Mouse (Mus musculus) lung, adult 18-20 months (tissue): ENCODE data around the gene Txn2.

ENCODE experiments used
- DNase-seq, 2 experiments: peaks; one replicate each; pipeline ENCODE4 v3.0.0; 2022; ENCODE audit warnings: mixed read lengths in 2 of 2

Txn2 gene

DNA sequence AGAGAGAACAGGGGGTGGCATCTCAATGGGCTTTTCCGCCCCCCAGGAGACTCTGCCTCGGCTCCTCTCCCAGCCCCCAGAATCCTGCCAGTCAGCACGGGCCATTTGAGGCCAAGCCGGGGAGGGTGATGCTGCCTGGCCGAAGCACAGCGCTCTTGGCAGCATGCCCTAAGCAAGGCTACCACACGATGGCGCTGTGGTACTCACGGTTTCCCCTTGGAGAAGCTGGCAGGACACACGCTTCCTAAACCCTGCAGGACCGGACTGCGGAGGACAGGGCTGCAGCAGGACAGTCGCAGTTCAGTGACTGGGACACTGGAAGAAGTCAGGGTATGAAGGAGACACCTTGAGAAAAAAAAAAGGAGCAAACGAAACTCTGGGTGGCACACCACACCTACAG is 5.0 kb upstream of the Txn2 start:
- peak; percentile 96 to 97 for DNase-seq

DNA sequence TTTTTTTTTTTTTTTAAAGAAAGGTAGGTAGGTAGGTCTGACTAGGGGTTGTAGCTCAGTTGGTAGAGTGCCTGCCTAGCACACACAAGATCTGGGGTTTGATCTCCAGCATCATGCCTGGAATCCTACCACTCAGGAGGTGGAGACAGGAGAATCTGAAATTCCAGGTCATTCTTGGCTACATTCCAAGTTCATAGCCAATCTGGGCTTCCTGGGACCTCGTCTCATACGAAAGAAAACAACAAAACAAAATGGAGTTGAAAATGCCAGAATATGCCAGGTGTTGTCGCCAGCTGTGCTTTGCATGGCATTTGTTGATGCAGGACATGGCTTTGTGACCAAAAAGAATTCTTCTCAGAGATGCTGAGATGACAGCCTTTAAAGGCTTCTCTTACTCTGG is 4.4 kb upstream of the Txn2 start:
- no peak for DNase-seq

GRCm38 (mm10) chr15:77931689-77932016 is 2.8 kb upstream of the Txn2 start:
- DNase-seq, result no peak

DNA sequence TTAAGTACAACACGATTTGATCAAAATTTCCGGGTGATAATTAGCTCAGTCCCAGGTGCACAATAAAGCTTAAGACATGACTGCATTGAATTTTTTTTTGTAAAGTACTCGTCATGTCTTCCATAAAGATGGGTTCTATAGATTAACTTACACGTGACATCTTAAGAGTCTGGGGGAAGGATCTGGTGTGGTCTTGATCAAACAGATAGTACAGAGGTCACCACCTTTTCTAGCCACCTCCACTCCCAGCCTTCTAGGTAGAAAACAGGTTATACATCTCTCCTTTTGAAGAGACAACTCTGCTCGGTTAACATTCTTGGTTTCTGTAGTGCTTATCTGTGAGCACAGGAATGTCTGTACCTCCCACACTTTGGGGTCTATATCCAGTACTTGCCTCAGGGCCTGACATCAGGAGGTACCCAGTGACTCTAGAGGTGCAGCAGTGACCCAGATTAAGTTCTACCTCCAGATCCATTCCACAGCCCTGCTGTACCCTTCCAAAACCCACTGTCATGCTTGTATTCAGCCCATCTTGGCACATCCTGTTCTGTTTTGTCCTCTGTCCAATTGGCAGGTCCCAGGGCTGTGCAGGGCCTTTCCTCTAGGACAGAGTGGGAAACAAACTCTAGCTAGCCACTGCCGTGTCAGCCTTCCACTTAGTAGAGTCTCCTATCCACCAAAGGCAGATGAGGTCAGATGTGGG is 2.3 kb upstream of the Txn2 start:
- DNase-seq, result no peak

GRCm38 (mm10) chr15:77929804-77930203 is 998 bp upstream of the Txn2 start:
- no peak for DNase-seq

DNA sequence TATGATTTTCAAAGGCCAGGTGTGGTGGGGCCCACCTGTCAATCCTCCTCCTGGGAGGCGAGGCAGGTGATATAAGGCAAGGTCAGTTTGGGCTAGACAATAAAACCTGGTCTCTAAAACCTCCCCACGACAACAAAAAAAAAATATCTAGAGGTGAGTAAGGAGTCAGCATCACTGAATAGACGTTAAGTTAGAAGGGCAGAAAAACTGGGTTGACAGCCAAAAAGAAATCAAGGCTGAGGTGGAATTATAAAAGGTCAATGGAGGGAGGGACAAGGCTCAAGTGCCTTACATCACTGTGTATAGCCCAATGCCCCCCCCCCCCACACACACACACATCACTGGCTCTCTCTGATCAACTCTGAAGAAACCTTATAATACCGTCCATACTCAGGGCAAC is 715 bp downstream of the Txn2 start:
- DNase-seq, result no peak

DNA sequence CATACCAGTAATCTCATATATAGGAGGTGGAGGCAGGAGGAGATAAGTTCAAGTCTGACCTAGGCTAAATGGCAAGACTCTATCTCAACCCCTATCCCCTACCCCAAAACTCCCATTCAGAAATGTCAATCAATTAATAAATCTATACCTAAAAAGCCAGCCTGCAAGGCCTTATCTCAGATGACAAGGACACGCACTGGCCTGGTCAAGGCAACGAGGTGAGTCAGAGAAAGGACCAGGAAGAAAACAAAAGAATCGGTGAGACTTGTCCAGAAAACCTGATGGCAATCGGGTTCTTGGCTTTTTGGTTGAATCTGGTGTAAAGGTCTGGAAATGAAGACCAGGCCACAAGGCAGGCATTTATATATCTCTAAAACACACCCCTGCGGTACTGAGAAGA is 1.9 kb downstream of the Txn2 start:
- no peak for DNase-seq

DNA sequence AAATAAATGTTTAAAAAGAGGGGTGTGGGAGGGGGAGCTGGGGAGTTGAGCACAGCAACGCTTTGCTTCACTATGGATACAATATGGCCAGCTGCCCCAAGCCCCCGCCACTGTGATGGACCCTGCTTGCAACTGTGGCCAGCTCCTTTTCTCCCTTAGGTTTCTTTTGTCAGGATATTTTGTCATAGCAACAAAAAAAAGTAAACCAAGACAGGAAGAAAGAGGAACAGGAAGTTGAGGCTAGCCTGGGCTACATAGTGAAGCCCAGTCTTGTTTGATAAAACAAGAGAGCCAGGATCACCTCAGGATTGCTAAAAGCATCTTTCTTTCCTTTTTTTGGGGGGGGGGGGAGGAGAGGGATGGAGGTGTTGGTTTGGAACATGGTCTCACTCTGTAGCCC is 3.6 kb downstream of the Txn2 start:
- DNase-seq, result no peak

- DNase-seq, result no peak
Measured at GRCm38 (mm10) chr15:77923267-77924035, 5.4 kb downstream of the Txn2 start.

DNA sequence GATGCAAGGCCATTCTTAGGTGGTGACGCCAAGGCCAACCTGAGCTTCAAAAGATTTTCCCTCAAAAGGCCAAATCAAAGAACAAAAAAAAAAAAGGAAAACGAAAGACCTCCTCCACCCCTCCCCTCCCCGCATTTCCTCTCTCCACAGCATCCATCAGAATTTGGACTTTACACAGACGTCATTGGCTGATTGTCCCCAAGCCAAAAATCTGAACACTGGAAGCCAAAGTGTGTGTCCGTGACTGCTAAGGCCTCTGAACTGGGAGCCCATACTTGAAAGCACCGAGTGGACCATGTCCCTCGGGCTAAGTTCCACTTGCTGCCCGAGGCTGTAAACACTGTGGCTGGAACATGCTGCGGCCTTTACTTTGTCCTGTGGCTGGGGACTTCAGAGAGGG is 6.1 kb downstream of the Txn2 start:
- DNase-seq, result no peak

DNA sequence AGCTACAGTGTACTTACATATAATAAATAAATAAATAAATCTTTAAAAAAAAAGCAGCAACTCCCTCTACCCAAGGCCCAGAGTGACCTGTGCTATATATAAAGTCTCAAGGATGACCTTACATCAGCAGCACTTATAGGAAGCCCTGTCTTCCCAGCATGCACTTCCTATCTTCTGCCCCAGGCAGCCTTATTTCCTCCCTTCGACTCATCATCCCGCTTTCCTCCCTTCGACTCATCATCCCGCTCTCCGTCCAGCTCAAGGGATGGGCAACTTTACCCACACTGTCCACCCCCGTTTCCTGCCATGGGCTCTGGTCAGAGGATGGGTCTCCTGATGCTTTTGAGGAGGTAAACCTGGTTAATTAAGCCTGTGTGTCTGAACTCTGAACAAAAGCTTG is 7.2 kb downstream of the Txn2 start:
- DNase-seq, result no peak

DNA sequence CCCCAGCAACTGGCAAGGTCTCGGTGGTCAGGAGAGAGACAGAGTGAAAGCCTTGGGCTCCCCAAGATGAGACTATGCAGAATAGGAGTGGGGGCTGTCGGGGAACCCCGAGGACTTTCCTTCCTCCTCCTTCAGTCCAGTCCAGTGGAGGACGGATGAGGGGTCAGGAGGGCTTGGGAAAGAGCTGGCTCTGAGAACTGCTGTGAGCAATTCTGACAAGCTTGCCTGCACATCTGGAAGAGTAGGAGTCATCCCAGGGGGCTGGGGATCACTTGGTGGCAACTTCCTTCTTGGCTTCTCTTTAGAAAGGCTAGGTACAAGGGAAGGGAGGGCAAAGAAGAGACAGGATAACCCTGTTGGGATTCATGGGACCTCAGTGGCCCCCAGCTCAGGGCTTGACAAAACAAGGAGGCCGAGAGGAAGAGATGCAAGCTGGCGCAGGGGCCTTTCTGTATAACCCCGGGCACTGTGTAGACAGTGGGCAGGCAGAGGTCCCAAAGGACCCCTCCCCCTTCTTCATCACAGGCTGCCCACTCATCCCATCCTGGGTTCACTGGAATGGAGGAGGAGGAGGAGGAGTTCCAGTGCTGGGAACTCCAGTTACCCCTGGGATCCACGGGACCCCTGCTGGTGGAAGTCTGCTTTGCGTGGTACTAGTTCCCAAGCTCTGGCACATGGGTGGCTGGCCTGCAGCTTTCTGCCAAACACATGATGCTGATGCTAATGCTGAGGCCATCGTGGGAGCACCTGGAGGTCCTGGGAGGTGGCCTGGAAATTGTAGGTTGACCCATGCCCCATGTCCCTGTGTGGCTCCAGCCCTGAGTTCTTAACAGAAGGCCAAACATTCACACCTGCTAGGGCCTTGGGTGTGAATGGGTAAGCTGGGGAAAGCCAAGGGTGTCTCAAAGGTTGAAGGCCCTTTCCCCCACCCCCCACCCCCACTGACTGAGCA is 8.0 kb downstream of the Txn2 start:
- no peak for DNase-seq

- DNase-seq, result peak in 1 of 2 experiments; percentile 46
Measured at GRCm38 (mm10) chr15:77919441-77919840, 9.4 kb downstream of the Txn2 start.

DNA sequence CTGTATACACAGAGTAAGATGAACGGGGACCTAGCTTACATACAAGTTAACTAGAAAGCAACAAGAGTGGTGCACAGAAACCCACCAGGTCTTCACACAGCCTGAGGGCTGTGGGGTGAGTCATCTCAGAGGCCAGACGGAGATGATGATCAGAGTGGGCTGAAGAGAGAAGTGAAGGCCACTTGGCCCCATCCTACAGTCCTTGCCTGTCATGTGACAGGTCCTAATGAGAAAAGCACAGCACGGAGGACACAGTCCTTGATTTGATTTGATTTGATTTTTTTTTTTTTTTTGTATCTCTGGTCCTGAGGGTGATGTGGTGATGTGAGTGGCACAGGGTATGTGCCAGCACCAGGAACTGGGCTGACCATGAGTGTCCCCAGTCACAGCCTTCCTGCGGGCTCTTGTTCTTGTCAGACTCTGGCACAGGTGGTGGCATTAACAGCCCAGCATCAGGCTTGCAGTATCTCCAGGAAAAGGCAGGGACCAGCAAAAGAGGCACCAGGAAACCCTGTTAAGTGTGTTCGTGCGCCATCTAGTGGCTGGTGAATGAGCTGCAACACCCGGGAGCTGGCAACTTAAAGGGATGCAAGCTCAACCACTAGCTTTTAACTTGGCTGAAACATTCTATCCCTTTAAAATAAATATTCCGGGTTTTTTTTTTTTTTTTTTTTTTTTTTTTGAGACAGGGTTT is 11.8 kb downstream of the Txn2 start:
- DNase-seq, result peak; percentile 92 to 93

DNA sequence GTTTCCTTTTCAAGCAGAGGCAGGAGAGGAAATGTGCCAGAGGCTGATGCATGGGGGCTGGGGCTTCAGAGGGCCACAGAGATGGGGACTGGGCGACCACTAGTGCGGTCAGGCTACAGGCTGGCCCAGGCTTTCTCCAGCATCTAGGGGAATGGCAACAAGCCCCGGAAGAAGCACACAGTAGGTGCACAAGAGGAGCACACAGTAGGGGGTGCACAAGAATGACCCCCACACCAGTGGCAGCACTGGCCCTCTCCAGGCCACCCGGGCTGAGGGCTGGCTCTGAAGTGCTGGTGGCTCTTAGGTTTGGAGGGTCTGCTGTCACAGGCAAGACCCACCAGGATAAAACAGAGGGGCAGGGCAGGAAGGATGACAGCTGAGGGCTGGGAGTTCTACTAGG is 13.5 kb downstream of the Txn2 start:
- no peak for DNase-seq

DNA sequence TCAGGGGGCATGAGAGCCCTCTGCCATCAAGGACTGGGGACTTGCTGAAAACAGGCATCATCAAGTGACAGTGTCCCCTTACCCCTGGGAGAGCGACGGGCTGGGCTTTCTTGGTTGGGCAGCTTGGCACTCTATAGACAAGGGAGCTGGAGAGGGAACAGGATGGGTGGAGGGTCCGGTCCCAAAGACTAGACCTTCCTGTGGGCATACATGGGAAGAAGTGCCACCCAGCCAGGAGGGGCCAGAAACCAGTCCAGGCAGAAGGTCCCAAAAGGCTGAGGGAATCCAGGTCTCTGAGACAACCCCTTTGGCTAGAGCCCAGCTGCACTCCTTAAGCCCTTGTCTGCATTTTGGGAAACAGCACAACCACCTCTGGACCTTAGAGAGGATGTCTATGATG is 14.3 kb downstream of the Txn2 start:
- peak; percentile 48 to 69 for DNase-seq

GRCm38 (mm10) chr15:77913054-77913453 is 15.8 kb downstream of the Txn2 start:
- DNase-seq, result no peak

GRCm38 (mm10) chr15:77912585-77912984 is 16.2 kb downstream of the Txn2 start:
- DNase-seq, result no peak

GRCm38 (mm10) chr15:77912048-77912447 is 16.8 kb downstream of the Txn2 start:
- peak in 1 of 2 experiments; percentile 43 for DNase-seq

- DNase-seq, result peak; percentile 90 to 93
Measured at GRCm38 (mm10) chr15:77911065-77911464, 17.7 kb downstream of the Txn2 start.

GRCm38 (mm10) chr15:77907646-77908518 is 20.9 kb downstream of the Txn2 start:
- peak; percentile 79 to 87 for DNase-seq

DNA sequence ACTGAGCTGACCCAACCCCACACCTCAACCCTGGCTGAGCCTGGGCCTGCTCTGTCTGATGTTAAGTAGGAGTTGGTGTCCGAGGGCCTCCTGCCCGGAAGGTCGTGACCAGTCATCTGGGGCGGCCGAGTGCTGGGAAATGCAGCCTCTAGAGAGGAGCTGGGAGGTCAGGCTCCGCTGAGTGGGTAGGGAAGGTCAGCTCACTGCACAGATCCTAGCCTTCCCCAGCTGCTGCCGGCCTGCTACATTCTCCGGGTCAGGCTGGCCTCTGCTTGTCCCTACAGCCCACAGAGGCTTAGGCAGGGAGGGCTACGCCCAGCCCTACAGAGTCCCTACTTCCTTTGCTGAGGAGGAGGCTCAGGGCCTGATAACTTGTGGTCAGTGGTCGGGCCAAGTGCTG is 22.3 kb downstream of the Txn2 start:
- no peak for DNase-seq
